Mouse (Mus musculus): ENCODE data around the gene E130114P18Rik. TPM values are rescaled to one million over a fixed set of nuclear protein-coding genes. Genes with fewer than 3 reads are reported as not detected.

E130114P18Rik gene
- polyA plus RNA-seq, 1 experiment from 2014 or later, result 1.6 TPM

DNA sequence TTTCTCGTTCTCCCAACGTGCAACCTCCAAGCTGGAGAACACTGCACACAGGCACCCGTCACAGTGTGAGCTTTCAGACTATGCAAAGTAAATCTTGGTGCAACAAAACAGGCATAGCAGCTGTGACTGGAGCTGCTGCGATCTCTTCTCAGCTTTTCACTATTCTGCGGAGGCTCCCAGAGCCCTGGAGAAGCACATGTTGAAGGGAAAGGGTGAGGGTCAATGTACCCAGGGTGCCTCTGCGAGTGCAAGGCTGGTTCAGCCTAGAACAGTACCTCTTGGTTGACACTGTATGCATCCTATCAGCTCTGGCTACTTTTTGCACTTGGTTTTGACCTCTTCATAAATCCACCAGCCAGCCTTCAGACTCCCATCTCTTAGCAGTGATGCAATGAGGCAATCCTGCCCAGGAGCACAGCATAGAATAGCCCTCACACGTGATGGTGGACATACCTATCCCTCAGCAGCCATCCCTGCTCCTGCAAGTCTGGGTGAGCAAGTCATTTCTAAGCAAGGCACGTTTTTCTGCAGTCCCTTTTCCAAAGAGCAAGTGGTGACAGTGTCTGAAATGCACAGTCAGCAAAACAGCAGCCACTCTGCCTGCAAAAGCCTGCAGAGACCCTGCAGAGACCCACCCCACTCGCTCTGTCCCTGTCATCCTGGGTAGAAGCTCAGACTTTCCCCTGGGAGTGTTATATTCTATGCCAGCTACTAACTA, 67.7 kb downstream of the E130114P18Rik start:
- WGBS, result 68% methylated on average over 9 of the region's 9 CpGs
- H3K4me3 ChIP-seq (ENCODE audit: low read depth, low read length), result no peak overlapping the region
- no peak for TF ChIP-seq CTCF (IDR thresholded peaks at IDR 0.05; ENCODE audit: low read depth)
- no peak overlapping the region for H3K27ac ChIP-seq (ENCODE audit: low read depth, low read length)
- no peak overlapping the region for H3K4me2 ChIP-seq (replicated peaks; ENCODE audit: low read depth)
- no peaks in the 10 kb centered on the region for H3K27me3 ChIP-seq (replicated peaks; ENCODE audit: control insufficient read depth, insufficient read depth, low read length)
- H3K4me1 ChIP-seq (replicated peaks; ENCODE audit: control insufficient read depth, insufficient read depth, low read length), result no peaks in the 10 kb centered on the region
- H3K36me3 ChIP-seq (ENCODE audit: control insufficient read depth, insufficient read depth), result no peaks in the 10 kb centered on the region
- ATAC-seq, result no peak
- no peak overlapping the region for H3K9ac ChIP-seq (ENCODE audit: low read depth, low read length)
- no peaks in the 10 kb centered on the region for H3K9me3 ChIP-seq (ENCODE audit: control insufficient read depth)

DNA sequence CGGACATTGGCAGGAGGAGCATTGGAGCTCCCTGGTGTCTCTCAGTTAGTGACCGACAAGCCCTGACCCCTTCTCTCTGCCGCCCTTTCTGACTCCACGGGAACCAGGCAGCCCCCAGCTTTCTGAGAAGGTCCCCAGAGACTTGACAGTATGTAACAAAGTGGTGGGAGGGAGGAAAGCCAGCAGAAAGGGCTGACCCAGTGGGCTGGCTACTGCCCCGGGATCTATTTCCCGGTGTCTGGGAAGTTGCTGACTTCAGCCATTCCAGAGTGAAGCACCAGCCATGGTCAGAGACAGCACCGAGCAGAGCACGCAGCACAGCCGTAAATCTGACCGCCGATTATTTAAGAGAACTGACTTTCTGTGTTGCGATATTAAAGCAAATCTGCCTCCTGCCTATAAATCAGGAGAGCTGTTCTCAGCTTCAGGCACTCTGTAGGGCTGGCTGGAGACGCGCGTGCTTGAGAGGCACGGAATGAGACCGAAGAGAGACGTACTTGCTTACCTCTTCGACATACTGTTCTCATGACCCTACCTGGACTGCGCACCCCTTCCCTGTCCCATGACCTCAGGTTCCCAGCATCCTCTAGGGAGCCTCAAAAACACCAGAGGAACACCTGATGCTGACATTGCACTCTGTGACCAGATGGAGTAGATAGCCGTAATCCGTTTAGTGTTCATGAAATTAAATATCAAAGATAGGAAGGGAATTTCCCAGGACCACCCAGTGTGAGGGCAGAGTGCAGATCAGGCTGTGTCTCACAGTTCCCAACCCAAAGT, 70.3 kb downstream of the E130114P18Rik start:
- H3K27ac ChIP-seq (ENCODE audit: low read depth, low read length), result no peak overlapping the region
- WGBS, result 61% methylated on average over 22 of the region's 22 CpGs
- H3K36me3 ChIP-seq (ENCODE audit: control insufficient read depth, insufficient read depth), result no peaks in the 10 kb centered on the region
- no peak overlapping the region for H3K9ac ChIP-seq (ENCODE audit: low read depth, low read length)
- H3K9me3 ChIP-seq (ENCODE audit: control insufficient read depth), result no peaks in the 10 kb centered on the region
- H3K4me1 ChIP-seq (replicated peaks; ENCODE audit: control insufficient read depth, insufficient read depth, low read length), result no peaks in the 10 kb centered on the region
- ATAC-seq, result no peak
- TF ChIP-seq CTCF (IDR thresholded peaks at IDR 0.05; ENCODE audit: low read depth), result no peak
- no peaks in the 10 kb centered on the region for H3K27me3 ChIP-seq (replicated peaks; ENCODE audit: control insufficient read depth, insufficient read depth, low read length)
- peak overlapping the region; percentile 38 for H3K4me2 ChIP-seq (replicated peaks; ENCODE audit: low read depth)
- H3K4me3 ChIP-seq (ENCODE audit: low read depth, low read length), result no peak overlapping the region

DNA sequence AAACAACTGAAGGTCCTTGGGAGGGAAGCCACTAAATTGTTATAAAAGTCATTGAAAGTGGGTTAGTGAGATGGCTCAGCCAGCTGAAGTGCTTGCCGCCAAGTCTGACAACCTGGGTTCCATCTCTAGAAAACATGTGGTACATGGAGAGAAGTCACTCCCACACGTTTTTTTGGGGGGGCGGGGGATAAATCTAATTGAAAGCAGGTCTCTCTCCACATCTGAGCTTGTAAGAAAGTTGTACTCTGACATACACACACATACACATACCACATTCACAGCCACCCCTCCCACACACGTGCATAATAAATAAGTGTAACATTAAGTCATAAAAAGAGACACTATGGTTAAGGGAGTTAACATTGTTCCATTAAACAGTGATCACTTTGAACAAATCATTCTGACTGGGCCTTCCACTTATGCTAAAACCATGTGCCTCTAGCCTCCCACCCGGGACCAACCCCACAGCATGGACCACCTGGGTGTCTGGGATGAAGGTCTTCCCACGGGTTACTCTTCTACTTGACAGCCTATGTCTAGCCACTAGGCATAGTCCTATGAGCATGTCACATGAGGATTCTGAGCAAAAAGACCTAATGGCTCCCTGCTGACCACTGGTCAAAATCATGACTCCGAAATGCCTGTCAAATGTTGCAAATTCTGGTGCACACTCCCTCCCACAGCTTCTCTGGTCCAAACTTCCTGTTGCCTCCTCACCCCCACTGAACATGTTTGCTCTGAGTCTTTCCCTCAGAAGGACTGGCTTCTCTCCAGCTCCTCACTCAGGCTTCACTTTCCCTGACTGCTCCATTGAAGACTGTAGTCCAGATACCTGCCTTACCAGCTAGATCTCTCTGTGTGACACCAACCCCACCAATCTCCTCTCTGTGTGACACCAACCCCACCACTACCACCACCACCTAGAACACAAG, 80.9 kb downstream of the E130114P18Rik start:
- WGBS, result 75% methylated on average over 7 of the region's 7 CpGs
- no peaks in the 10 kb centered on the region for H3K9me3 ChIP-seq (ENCODE audit: control insufficient read depth)
- H3K27ac ChIP-seq (ENCODE audit: low read depth, low read length), result no peak overlapping the region
- TF ChIP-seq CTCF (IDR thresholded peaks at IDR 0.05; ENCODE audit: low read depth), result no peak
- no peaks in the 10 kb centered on the region for H3K36me3 ChIP-seq (ENCODE audit: control insufficient read depth, insufficient read depth)
- no peaks in the 10 kb centered on the region for H3K27me3 ChIP-seq (replicated peaks; ENCODE audit: control insufficient read depth, insufficient read depth, low read length)
- H3K9ac ChIP-seq (ENCODE audit: low read depth, low read length), result no peak overlapping the region
- no peak overlapping the region for H3K4me3 ChIP-seq (ENCODE audit: low read depth, low read length)
- H3K4me2 ChIP-seq (replicated peaks; ENCODE audit: low read depth), result no peak overlapping the region
- H3K4me1 ChIP-seq (replicated peaks; ENCODE audit: control insufficient read depth, insufficient read depth, low read length), result no peaks in the 10 kb centered on the region
- no peak for ATAC-seq

DNA sequence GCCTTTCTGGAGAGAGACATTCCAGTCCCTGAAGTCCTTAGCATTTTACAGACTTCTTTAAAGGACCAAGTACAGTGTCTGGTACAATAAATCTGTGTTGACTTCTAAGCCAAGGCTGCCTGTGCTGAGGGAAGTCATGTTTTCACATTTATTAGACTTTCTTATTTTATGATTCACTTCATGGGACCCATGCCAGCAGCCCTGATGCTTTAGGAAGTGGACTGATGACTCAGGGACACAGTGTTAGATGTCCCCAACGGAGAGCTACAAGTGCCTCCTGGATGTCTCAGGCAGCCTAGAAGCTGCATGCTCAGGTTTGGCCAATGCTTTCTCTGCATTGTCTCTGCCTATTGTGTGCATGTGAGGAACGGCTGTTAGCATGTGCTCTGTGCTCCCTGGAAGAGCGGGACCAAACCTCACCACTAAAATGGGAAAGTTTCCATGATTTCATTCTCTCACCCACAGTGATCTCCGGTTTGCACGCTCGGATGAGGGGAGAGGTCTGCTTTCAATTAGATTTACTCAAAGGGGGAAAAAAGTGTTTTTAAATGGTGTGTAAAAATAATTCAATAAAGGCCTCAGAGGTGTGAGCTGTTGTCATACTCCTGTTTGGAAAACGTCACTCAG, 82.4 kb downstream of the E130114P18Rik start:
- ATAC-seq, result no peak
- WGBS, result 74% methylated on average over 7 of the region's 7 CpGs
- TF ChIP-seq CTCF (IDR thresholded peaks at IDR 0.05; ENCODE audit: low read depth), result no peak

DNA sequence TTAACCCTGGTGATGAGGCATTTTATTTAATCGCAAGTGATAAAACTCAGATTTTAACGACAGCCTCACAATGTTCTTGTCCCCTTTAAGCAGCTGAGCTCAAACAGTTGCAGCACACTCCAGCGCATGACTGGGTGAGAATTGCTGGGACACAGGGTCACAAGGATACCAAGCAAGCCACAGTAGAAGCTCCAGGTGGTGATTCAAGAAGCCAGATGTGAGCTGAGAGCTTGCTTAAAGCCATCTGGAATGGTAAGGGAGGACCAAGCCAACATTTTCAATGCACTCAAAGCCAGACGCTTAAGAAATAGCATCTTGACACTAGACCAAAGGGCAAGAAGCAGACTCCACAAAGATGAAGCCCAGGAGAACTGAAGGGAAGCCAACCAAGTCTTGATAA, 83.9 kb downstream of the E130114P18Rik start:
- no peak for ATAC-seq
- H3K36me3 ChIP-seq (ENCODE audit: control insufficient read depth, insufficient read depth), result no peaks in the 10 kb centered on the region
- no peak overlapping the region for H3K4me2 ChIP-seq (replicated peaks; ENCODE audit: low read depth)
- no peak overlapping the region for H3K4me3 ChIP-seq (ENCODE audit: low read depth, low read length)
- no peaks in the 10 kb centered on the region for H3K27me3 ChIP-seq (replicated peaks; ENCODE audit: control insufficient read depth, insufficient read depth, low read length)
- 85% methylated on average over 4 of the region's 4 CpGs for WGBS
- H3K4me1 ChIP-seq (replicated peaks; ENCODE audit: control insufficient read depth, insufficient read depth, low read length), result no peaks in the 10 kb centered on the region
- H3K9me3 ChIP-seq (ENCODE audit: control insufficient read depth), result no peaks in the 10 kb centered on the region
- no peak overlapping the region for H3K9ac ChIP-seq (ENCODE audit: low read depth, low read length)
- no peak for TF ChIP-seq CTCF (IDR thresholded peaks at IDR 0.05; ENCODE audit: low read depth)
- H3K27ac ChIP-seq (ENCODE audit: low read depth, low read length), result no peak overlapping the region

More for the DNA sequence above, 82.4 kb downstream of the E130114P18Rik start:
- H3K9ac ChIP-seq (ENCODE audit: low read depth, low read length), result no peak overlapping the region
- no peaks in the 10 kb centered on the region for H3K36me3 ChIP-seq (ENCODE audit: control insufficient read depth, insufficient read depth)
- H3K27ac ChIP-seq (ENCODE audit: low read depth, low read length), result no peak overlapping the region
- no peaks in the 10 kb centered on the region for H3K27me3 ChIP-seq (replicated peaks; ENCODE audit: control insufficient read depth, insufficient read depth, low read length)
- no peaks in the 10 kb centered on the region for H3K4me1 ChIP-seq (replicated peaks; ENCODE audit: control insufficient read depth, insufficient read depth, low read length)
- H3K4me2 ChIP-seq (replicated peaks; ENCODE audit: low read depth), result no peak overlapping the region
- no peaks in the 10 kb centered on the region for H3K9me3 ChIP-seq (ENCODE audit: control insufficient read depth)
- no peak overlapping the region for H3K4me3 ChIP-seq (ENCODE audit: low read depth, low read length)
